Mouse (Mus musculus): ENCODE results near the gene Mrpl49.

GRCm38 (mm10) chr19:6063081-6063480, 5.5 kb upstream of the Mrpl49 start:
- no peak for TF ChIP-seq CTCF (IDR thresholded peaks at IDR 0.05; ENCODE audit: control insufficient read depth, insufficient read depth, low read length)
- no peak for TF ChIP-seq POLR2A (IDR thresholded peaks at IDR 0.05; ENCODE audit: borderline replicate concordance, control insufficient read depth, low read depth, low read length)

Measured in bone marrow, adult 2 months (tissue).